Mouse (Mus musculus): ENCODE measurements around the gene Myo16.

Gene Myo16

DNA sequence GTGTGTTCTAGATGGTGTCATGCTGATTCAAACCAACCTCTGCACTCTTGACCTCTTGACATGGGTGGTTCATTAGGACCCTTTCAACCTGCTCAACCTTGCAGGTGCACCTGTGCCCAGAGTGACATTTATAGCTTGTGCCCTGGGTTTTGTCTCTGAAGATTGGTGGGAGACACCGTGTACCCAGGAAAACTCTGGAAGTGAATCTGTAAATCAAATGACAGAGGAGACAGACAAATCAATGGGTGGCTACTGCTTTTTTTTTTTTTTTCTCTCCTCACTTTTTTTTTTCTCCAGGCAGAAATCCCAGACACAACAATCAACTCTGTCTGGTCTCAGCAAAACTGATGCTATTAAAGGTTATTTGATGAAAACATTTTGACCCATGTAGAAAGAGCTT lies 329.2 kb downstream of the Myo16 start:
- no peak for DNase-seq

- DNase-seq = no peak
These were observed 330.1 kb downstream of the Myo16 start for GRCm38 (mm10) chr8:10483841-10484240.

DNA sequence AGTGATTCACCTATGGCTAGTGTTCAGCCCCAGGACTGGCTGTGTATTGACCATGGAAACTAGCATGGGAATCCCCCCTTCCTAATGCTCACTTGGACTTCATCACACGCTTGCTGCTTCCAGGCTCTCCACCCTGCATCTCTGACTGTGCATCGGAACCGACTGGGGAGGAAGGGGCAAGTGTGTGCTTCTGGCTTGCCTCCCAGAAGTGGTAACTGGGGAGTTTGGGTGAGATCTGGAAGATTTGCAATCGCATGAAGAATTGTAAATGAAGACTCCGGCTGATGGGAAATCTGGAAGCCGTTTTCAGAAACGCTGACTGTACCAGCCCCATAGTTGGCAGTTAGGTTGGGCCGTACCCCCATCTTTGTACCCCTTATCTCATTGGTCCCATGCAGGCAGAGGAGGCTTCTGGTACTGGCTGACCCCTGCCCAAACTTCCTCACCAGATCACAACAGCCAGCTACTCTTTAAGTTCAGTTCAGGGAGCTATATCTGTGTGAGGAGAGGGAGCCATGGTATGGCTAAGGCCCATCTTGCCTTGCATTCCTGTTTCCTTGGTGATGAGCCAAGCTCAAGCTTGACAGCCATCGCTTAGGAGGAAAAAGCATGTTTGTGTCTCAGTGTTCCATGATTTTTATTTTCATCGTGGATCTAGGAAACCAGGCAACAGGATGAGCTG lies 336.2 kb downstream of the Myo16 start:
- DNase-seq = no peak

GRCm38 (mm10) chr8:10490420-10490784 lies 336.7 kb downstream of the Myo16 start:
- no peak for DNase-seq

GRCm38 (mm10) chr8:10490874-10491273 lies 337.2 kb downstream of the Myo16 start:
- no peak for DNase-seq

- DNase-seq = no peak
These were observed 346.1 kb downstream of the Myo16 start for GRCm38 (mm10) chr8:10499846-10500245.

DNA sequence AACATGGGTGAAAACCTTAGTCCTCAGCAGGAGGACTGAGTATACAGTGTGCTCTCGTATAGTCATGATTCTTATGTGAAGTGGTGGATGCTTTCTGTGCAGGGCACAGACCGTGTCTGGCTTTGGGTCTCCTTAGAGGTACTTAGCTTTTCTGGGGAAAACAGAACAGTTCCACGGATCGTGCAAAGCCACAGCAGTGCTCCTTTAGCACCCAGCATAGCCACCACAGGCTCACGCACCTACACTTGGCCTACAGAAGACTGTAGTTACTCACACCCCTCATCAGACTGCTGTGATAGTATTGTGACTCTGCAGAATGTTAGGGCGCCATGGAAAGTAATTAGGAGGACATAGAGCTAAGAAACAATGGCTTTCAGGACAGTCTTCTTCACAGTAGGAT lies 346.8 kb downstream of the Myo16 start:
- DNase-seq = no peak

GRCm38 (mm10) chr8:10501750-10502149 lies 348.0 kb downstream of the Myo16 start:
- no peak for DNase-seq

DNA sequence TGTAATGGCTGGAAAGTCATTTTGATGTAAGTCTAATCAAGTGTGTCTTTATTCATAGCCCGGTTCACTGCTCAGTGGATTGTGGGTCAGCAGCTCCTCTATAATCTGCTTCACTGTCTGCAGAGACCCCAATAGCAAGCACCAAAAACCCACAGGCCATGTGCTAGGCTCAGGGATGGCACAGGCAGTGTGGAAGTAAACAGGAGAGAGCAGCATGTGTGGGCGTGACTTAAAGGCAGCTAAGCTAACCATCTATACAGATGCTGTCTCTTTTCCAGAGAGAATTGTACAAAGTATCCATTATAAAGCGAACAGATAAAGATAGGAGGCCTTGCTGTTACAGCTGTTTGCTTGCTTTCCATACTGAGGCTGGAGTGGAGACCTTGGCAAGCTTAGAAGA lies 358.4 kb downstream of the Myo16 start:
- no peak for DNase-seq

DNA sequence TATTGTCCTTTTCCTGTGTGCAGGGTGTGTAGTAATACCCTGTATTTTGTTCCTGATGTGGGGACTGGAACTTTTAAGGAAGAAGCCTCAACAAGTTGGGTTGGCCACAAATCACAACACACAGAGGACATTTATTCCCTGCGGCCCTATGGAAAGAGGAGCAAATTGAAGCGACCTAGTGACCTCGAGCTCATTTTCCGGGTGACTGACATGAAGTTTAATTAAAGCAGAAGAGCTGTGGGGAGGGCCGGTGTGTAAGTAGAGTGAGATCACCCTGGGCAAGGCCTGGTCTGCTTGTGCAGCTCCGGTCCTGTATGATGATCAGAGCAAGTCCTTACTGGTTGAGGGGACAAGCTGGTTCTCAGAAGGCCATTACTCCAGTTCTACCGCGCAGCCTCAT lies 363.7 kb downstream of the Myo16 start:
- DNase-seq = no peak

- no peak for DNase-seq
These were observed 365.6 kb downstream of the Myo16 start for GRCm38 (mm10) chr8:10519276-10519675.

DNA sequence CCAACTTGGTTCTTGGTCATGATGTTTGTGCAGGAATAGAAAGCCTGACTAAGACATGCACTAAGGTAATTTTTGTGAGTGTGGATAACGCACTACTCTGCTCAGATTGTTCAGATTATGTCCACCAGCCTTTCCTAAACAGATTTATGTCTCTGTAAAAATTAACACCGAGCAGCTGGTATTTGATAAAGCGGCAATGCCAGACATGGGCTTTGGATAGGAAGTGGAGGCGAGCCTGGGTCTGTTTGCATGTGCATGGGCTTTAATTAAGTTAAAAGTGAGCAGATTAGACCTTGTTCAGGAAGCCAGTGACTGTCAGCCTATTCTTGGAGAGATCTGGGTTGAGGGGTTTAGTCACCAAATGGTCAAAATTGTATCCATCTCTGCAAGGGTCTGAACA lies 367.8 kb downstream of the Myo16 start:
- no peak for DNase-seq

- no peak for DNase-seq
These were observed 372.0 kb downstream of the Myo16 start for GRCm38 (mm10) chr8:10525686-10526085.

DNA sequence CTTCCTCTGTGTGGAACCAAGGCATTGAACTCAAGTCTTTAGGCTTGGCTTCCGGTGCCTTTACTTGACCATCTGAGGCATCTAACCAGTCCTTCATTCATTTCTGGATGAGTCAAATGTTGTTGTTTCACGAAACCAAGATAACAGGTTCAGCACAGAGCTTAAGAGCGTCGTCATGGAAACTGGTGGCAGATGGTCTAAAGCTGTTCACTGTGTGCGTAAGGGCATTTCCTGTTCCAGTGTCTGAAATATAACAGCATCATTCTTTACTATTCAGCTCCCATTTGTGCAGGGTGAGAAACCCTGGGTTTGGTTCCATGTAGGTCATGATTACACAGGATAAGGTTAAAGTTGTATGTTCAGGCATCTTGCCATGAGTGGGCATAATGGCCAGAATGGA lies 372.9 kb downstream of the Myo16 start:
- DNase-seq = no peak

DNA sequence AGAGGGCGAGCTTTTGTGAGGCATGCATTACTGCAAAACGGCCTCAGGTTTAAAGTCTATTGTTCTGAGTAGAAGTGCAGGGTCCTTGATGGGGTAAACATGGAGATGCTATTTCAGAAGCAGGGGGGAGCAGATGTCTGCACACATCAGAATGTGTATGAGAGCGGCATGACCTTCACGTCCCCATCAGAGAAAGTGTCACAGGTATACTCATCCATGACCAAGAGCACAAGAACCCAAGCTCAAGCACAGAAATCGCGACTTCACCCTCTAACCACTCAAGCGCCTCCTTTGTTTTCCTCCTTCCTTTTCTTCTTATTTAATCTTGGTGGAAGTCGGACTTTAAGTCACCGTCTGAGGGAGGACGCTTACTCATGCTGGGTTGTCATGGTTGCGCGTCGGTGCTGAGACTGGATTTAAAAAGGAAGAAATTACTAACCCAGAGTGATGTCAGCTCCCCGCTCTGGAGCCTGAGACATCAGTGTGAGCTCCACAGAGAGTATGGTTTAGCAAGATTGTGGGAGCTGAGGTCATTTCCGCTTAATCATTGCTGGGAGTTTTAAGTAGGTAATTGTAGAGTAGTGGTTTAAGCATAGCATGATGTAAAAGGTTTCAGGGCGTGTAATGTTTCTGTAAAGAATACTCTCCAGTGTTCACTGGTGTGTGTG lies 381.0 kb downstream of the Myo16 start:
- DNase-seq = no peak

GRCm38 (mm10) chr8:10538319-10538718 lies 384.6 kb downstream of the Myo16 start:
- DNase-seq = no peak

- no peak for DNase-seq
These were observed 386.0 kb downstream of the Myo16 start for GRCm38 (mm10) chr8:10539665-10540064.

- no peak for DNase-seq
These were observed 392.2 kb downstream of the Myo16 start for GRCm38 (mm10) chr8:10545890-10546289.

DNA sequence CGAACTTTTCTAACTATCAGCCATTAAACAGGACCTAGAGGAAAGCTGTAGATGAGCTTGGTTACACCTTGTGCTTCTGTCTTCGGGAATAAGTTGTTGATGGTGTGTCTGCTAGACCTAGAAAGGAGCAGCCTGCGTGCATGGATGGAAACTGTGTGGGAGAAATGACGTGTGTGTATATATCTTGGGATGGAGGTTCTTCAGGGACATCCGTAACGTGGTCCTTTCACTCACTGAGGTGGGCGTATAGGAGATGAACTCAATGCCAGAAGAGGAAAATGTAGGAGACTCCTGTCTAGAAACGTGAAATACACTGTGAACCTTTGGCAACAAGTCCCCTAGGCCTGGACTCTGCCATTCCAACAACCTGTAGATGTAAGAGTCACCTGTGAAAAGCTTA lies 392.8 kb downstream of the Myo16 start:
- DNase-seq = no peak

GRCm38 (mm10) chr8:10548003-10548584 lies 394.4 kb downstream of the Myo16 start:
- no peak for DNase-seq

DNA sequence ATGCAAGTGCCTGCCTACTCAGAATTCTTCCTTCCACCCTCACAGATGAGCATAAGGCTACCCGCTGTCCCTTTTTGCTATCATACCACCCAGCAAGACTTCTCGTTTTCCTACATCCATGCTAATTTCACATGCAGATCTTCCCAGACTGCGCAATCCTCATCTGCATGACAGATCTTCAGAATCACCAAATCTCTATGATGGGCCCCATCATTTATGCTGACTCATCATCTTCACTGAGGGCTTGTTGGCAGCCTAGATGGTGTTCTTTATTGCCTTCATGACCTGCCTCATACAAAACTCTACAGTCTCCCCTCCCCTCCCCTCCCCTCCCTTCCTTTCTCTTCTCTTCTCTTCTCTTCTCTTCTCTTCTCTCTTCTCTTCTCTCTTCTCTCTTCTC lies 395.7 kb downstream of the Myo16 start:
- DNase-seq = no peak

DNA sequence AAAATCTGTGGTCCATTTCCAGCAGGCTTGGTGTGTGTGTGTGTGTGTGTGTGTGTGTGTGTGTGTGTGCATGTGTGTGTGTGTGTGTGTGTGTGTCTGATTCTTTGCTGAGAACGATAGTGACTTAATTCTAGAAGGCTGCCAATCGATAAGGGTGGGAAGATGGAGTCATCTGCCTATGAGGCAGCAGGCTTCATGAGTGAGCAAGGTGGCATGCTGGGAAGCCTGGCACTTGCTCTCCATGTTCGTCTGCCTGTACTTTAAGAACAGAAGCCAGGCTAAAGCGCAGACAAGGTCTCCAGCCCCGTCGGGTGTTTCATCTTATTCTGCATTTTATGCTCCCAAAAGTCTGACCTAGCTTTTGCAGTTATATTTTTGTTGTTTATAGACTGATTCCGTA lies 404.2 kb downstream of the Myo16 start:
- no peak for DNase-seq

DNA sequence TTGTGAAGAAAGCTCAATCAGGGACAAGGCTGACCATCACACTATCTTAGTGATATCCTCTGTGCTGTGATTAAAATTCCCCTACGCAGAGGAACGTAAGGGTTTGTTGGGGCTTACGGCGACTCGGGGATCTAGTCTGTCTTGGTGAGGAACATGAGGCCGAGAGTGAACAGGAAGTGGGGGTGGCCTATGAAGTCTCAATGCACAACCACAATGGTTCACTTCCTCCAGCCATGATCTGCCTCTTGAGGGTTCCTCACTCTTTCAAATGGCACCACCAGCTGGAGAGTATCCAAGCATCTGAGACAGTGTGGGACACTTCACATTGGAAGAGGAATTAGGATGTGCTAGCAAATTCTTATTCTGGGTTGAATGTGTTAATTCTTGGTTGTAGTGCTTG lies 405.8 kb downstream of the Myo16 start:
- DNase-seq = no peak

DNA sequence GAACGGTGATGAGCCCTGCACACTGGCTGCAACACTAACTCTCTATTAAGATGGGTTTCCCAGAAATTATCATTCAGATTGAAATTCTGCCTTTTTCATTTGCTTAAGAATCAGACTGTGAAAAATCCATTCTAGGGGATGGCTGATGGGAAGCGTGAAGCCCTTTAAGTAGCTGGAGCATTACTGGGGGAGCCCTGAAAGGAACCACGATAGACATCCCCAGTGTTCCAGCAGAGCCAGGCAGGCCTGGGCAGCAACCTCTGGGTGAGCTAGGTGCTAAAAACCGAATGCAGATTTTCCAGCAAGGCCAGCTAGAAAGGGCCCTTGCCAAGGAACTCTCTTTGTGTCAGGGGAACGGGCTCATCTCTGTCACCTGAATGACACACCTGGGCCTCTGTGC lies 407.9 kb downstream of the Myo16 start:
- DNase-seq = no peak

GRCm38 (mm10) chr8:10562046-10562445 lies 408.3 kb downstream of the Myo16 start:
- DNase-seq = no peak

All from kidney, adult 18-20 months (tissue).